Mouse (Mus musculus) intestine, embryonic 16.5 days (tissue): Measurements from ENCODE around the gene Dlg2. TPM values are rescaled to one million over a fixed set of nuclear protein-coding genes. Genes with fewer than 3 reads are reported as not detected.
A peak's percentile ranks its signal among the peaks of the same experiment; 100 is the strongest.

Experiments used
- ATAC-seq: fragments of 200-750 bp; cut with Nextera tagmentation; 2 replicates; pipeline ENCODE4 v1.8.0; 2017; ENCODE audit warnings: moderate TSS enrichment, moderate library complexity
- H3K27ac ChIP-seq: fragments of 300-500 bp; sonication (generic); 2 replicates; pipeline ENCODE4 v1.5.1; 2014; ENCODE audit warnings: mild to moderate bottlenecking, low read length
- H3K27me3 ChIP-seq: fragments of 300-500 bp; sonication (generic); replicated peaks from 2 replicates; pipeline ENCODE4 v1.6.1; 2014; ENCODE audit warnings: low read length, control low read depth, mixed read lengths; ENCODE audit not compliant: control insufficient read depth, insufficient read depth
- H3K36me3 ChIP-seq: fragments of 300-500 bp; sonication (generic); 2 replicates; pipeline ENCODE4 v1.6.1; 2014; ENCODE audit warnings: low read length, control low read depth; ENCODE audit not compliant: control insufficient read depth, insufficient read depth
- H3K4me1 ChIP-seq: fragments of 300-500 bp; sonication (generic); 2 replicates; pipeline ENCODE4 v1.6.1; 2014; ENCODE audit warnings: low read length, control low read depth, mixed read lengths; ENCODE audit not compliant: control insufficient read depth, insufficient read depth
- H3K4me2 ChIP-seq: fragments of 300-500 bp; sonication (generic); 2 replicates; pipeline ENCODE4 v1.6.1; 2014; ENCODE audit warnings: low read depth, low read length, control low read depth
- H3K4me3 ChIP-seq: fragments of 300-500 bp; sonication (generic); 2 replicates; pipeline ENCODE4 v1.5.1; 2014; ENCODE audit warnings: mild to moderate bottlenecking, low read length
- H3K9ac ChIP-seq: fragments of 300-500 bp; sonication (generic); 2 replicates; pipeline ENCODE4 v1.6.1; 2014; ENCODE audit warnings: low read depth, low read length
- H3K9me3 ChIP-seq: fragments of 300-500 bp; sonication (generic); 2 replicates; pipeline ENCODE4 v1.6.1; 2016; ENCODE audit warnings: low read length, control low read depth; ENCODE audit not compliant: control insufficient read depth
- WGBS: fragments of 180-500 bp; shearing (Covaris S2); extraction: QIAGEN DNeasy Blood & Tissue Kit; methylation state at CpG from one replicate; pipeline ENCODE4 v1.1.7; 2014; 5-methylcytosine and 5-hydroxymethylcytosine counted together
- polyA plus RNA-seq: library from polyadenylated mRNA; unstranded; fragments of >200 nt; fragmentation: Nextera tagmentation; extraction: Ambion mirVana; gene quantifications from 2 replicates; pipeline ENCODE4 v1.2.1, GENCODE M21; 2015

Dlg2 gene
- polyA plus RNA-seq, 1 experiment from 2014 or later: 3.9 TPM

GRCm38 (mm10) chr7:91044998-91045741 lies 568.7 kb downstream of the Dlg2 start:
- Histone ChIP-seq H3K27ac (no peak overlapping the region), H3K36me3 (no peaks in the 10 kb centered on the region), H3K4me3 (no peak overlapping the region), H3K4me2 (no peak overlapping the region), H3K4me1 (no peaks in the 10 kb centered on the region), H3K9me3 (no peaks in the 10 kb centered on the region), H3K27me3 (no peaks in the 10 kb centered on the region), H3K9ac (no peak overlapping the region)
- no peak for ATAC-seq
- 80% methylated on average over 4 of the region's 4 CpGs for WGBS

- no peak overlapping the region for H3K4me3 ChIP-seq
- H3K4me1 ChIP-seq: no peaks in the 10 kb centered on the region
- no peaks in the 10 kb centered on the region for H3K9me3 ChIP-seq
- no peaks in the 10 kb centered on the region for H3K36me3 ChIP-seq
- no peak overlapping the region for H3K4me2 ChIP-seq
- no peak overlapping the region for H3K27ac ChIP-seq
- 86% methylated on average over 1 of the region's 1 CpGs for WGBS
- H3K27me3 ChIP-seq: no peaks in the 10 kb centered on the region
- ATAC-seq: no peak
- no peak overlapping the region for H3K9ac ChIP-seq
Measured at GRCm38 (mm10) chr7:91045742-91046098, 569.2 kb downstream of the Dlg2 start.

GRCm38 (mm10) chr7:91063297-91064040 lies 587.0 kb downstream of the Dlg2 start:
- Histone ChIP-seq H3K9ac (no peak overlapping the region), H3K4me1 (no peaks in the 10 kb centered on the region), H3K4me3 (no peak overlapping the region), H3K27me3 (no peaks in the 10 kb centered on the region), H3K27ac (no peak overlapping the region), H3K4me2 (no peak overlapping the region), H3K9me3 (no peaks in the 10 kb centered on the region), H3K36me3 (no peaks in the 10 kb centered on the region)
- ATAC-seq: no peak
- 60% methylated on average over 12 of the region's 12 CpGs for WGBS

- no peak overlapping the region for H3K9ac ChIP-seq
- no peaks in the 10 kb centered on the region for H3K9me3 ChIP-seq
- ATAC-seq: no peak
- H3K27ac ChIP-seq: no peak overlapping the region
- no peaks in the 10 kb centered on the region for H3K4me1 ChIP-seq
- H3K4me2 ChIP-seq: no peak overlapping the region
- 78% methylated on average over 9 of the region's 9 CpGs for WGBS
- no peaks in the 10 kb centered on the region for H3K27me3 ChIP-seq
- no peaks in the 10 kb centered on the region for H3K36me3 ChIP-seq
- H3K4me3 ChIP-seq: no peak overlapping the region
Measured at GRCm38 (mm10) chr7:91071751-91072707, 595.6 kb downstream of the Dlg2 start.

- H3K4me1 ChIP-seq: no peaks in the 10 kb centered on the region; the same call in 1 of the 2 replicates
- H3K36me3 ChIP-seq: no peaks in the 10 kb centered on the region
- ATAC-seq: no peak
- H3K27me3 ChIP-seq: no peaks in the 10 kb centered on the region
- H3K4me2 ChIP-seq: no peak overlapping the region
- 74% methylated on average over 2 of the region's 2 CpGs for WGBS
- H3K9me3 ChIP-seq: no peaks in the 10 kb centered on the region
- H3K9ac ChIP-seq: no peak overlapping the region
- no peak overlapping the region for H3K4me3 ChIP-seq
- H3K27ac ChIP-seq: no peak overlapping the region
Measured at GRCm38 (mm10) chr7:91086071-91086470, 609.6 kb downstream of the Dlg2 start.

GRCm38 (mm10) chr7:91089211-91089930 lies 612.9 kb downstream of the Dlg2 start:
- Histone ChIP-seq H3K4me1 (peaks cover 3% of the 10 kb centered on the region; the same call in 1 of the 2 replicates), H3K4me2 (no peak overlapping the region), H3K36me3 (no peaks in the 10 kb centered on the region), H3K9ac (no peak overlapping the region), H3K9me3 (no peaks in the 10 kb centered on the region), H3K4me3 (no peak overlapping the region), H3K27me3 (no peaks in the 10 kb centered on the region), H3K27ac (no peak overlapping the region)
- ATAC-seq: no peak
- 35% methylated on average over 6 of the region's 6 CpGs for WGBS

GRCm38 (mm10) chr7:91090317-91090829 lies 613.9 kb downstream of the Dlg2 start:
- ATAC-seq: no peak
- H3K4me2 ChIP-seq: 0 out of 2 replicates have a peak overlapping the region, but pooled peaks have one; percentile 33
- H3K9me3 ChIP-seq: no peaks in the 10 kb centered on the region
- WGBS: 47% methylated on average over 5 of the region's 5 CpGs
- no peaks in the 10 kb centered on the region for H3K27me3 ChIP-seq
- H3K4me3 ChIP-seq: no peak overlapping the region
- no peaks in the 10 kb centered on the region for H3K36me3 ChIP-seq
- H3K4me1 ChIP-seq: peaks cover 3% of the 10 kb centered on the region; the same call in 1 of the 2 replicates
- no peak overlapping the region for H3K9ac ChIP-seq
- no peak overlapping the region for H3K27ac ChIP-seq

GRCm38 (mm10) chr7:91090830-91091683 lies 614.6 kb downstream of the Dlg2 start:
- Histone ChIP-seq H3K4me2 (peak overlapping the region; percentile 33), H3K9ac (no peak overlapping the region), H3K36me3 (no peaks in the 10 kb centered on the region), H3K27ac (no peak overlapping the region), H3K27me3 (no peaks in the 10 kb centered on the region), H3K4me3 (peak overlapping the region; percentile 22), H3K9me3 (no peaks in the 10 kb centered on the region), H3K4me1 (peaks cover 3% of the 10 kb centered on the region; the same call in 1 of the 2 replicates)
- WGBS: 12% methylated on average over 25 of the region's 25 CpGs
- no peak for ATAC-seq
